Mouse (Mus musculus) CH12.LX (cell line): ENCODE results near the gene Gm20388. TPM values are rescaled to one million over a fixed set of nuclear protein-coding genes. Genes with fewer than 3 reads are reported as not detected.

Experiments used
- DNase-seq: peaks from one replicate; pipeline ENCODE4 v3.0.0-alpha.2; 2013; ENCODE audit errors: extremely low read depth
- H3K27ac ChIP-seq: 2 replicates; pipeline ENCODE4 v1.5.1; 2012; ENCODE audit warnings: low read depth, mild to moderate bottlenecking, control low read depth, moderate library complexity; ENCODE audit not compliant: insufficient read depth
- H3K27me3 ChIP-seq: replicated peaks from 2 replicates; pipeline ENCODE3; 2012; ENCODE audit warnings: inconsistent platforms
- H3K36me3 ChIP-seq, 2 experiments: replicated peaks in 1 of 2; 2 replicates each; pipeline versions ENCODE3 to v1.6.1; 2012; ENCODE audit warnings: inconsistent platforms in 1 of 2, low read length in 1 of 2, mild to moderate bottlenecking in 1 of 2, mixed read lengths in 1 of 2, moderate library complexity in 1 of 2; ENCODE audit not compliant: control insufficient read depth in 1 of 2, insufficient read depth in 1 of 2
- H3K4me1 ChIP-seq, 2 experiments: 2 replicates each; pipeline ENCODE4 v1.6.1; 2012; ENCODE audit warnings: inconsistent platforms in 1 of 2, moderate library complexity in 1 of 2; ENCODE audit not compliant: insufficient read depth in 2 of 2, control insufficient read depth in 1 of 2
- H3K4me2 ChIP-seq: 2 replicates; pipeline ENCODE4 v1.6.1; 2012; ENCODE audit warnings: low read depth, mild to moderate bottlenecking, control low read depth; ENCODE audit not compliant: poor library complexity, insufficient read depth, severe bottlenecking
- H3K4me3 ChIP-seq, 3 experiments: fragments of 150-350 bp in 1 of 3; sonication (generic) in 1 of 3; replicated peaks in 1 of 3; 2 replicates each; pipeline versions ENCODE3 to v1.5.1; 2011 to 2012; ENCODE audit warnings: low read depth in 2 of 3, low read length in 2 of 3, mild to moderate bottlenecking in 2 of 3, moderate library complexity in 2 of 3, control low read depth in 1 of 3, improper control_type of control experiment in 1 of 3, inconsistent platforms in 1 of 3, mixed read lengths in 1 of 3; ENCODE audit not compliant: poor library complexity in 1 of 3
- H3K79me2 ChIP-seq: replicated peaks from 2 replicates; pipeline ENCODE4 v1.6.1; 2012; ENCODE audit warnings: mild to moderate bottlenecking, moderate library complexity; ENCODE audit not compliant: control insufficient read depth, poor library complexity, insufficient read depth, severe bottlenecking; ENCODE audit errors: extremely low read depth
- H3K9ac ChIP-seq: 2 replicates; pipeline ENCODE4 v1.6.1; 2012; ENCODE audit warnings: low read depth, mild to moderate bottlenecking, control low read depth, moderate library complexity; ENCODE audit not compliant: insufficient read depth
- H3K9me3 ChIP-seq: replicated peaks from 2 replicates; pipeline ENCODE3; 2012; ENCODE audit warnings: low read length, inconsistent platforms, mixed read lengths
- ELF1 ChIP-seq: IDR thresholded peaks from 2 replicates; pipeline ENCODE4 v1.6.1; 2014; ENCODE audit warnings: low read depth, mild to moderate bottlenecking, inconsistent platforms, low read length, improper control_type of control experiment
- EP300 ChIP-seq: IDR thresholded peaks from 2 replicates; pipeline ENCODE4 v1.6.1; 2011; ENCODE audit warnings: low read length, improper control_type of control experiment
- ETS1 ChIP-seq: conservative IDR thresholded peaks from 2 replicates; pipeline ENCODE4 v1.6.1; 2012; ENCODE audit warnings: low read depth, mild to moderate bottlenecking, inconsistent platforms, low read length, improper control_type of control experiment, moderate library complexity
- GABPA ChIP-seq: IDR thresholded peaks from 2 replicates; pipeline ENCODE4 v1.6.1; 2012; ENCODE audit warnings: low read depth, low read length, improper control_type of control experiment, inconsistent platforms; ENCODE audit not compliant: insufficient replicate concordance
- HCFC1 ChIP-seq: IDR thresholded peaks from 2 replicates; pipeline ENCODE4 v1.6.1; 2012; ENCODE audit warnings: low read depth, mild to moderate bottlenecking, inconsistent platforms, low read length, improper control_type of control experiment
- IRF4 ChIP-seq: IDR thresholded peaks from 2 replicates; pipeline ENCODE4 v1.6.1; 2014; ENCODE audit warnings: low read depth, mild to moderate bottlenecking, inconsistent platforms, low read length, improper control_type of control experiment
- JUN ChIP-seq: IDR thresholded peaks from 2 replicates; pipeline ENCODE4 v1.6.1; 2011; ENCODE audit warnings: low read depth, mild to moderate bottlenecking, low read length, improper control_type of control experiment, moderate library complexity; ENCODE audit not compliant: insufficient read depth
- KAT2A ChIP-seq: IDR thresholded peaks from 2 replicates; pipeline ENCODE4 v1.6.1; 2012; ENCODE audit warnings: low read length, improper control_type of control experiment, inconsistent platforms; ENCODE audit not compliant: insufficient replicate concordance
- MAX ChIP-seq: IDR thresholded peaks from 2 replicates; pipeline ENCODE4 v1.6.1; 2011; ENCODE audit warnings: low read length, improper control_type of control experiment
- MAZ ChIP-seq: IDR thresholded peaks from 2 replicates; pipeline ENCODE4 v1.6.1; 2012; ENCODE audit warnings: low read depth, mild to moderate bottlenecking, inconsistent platforms, low read length, improper control_type of control experiment, moderate library complexity
- MXI1 ChIP-seq: IDR thresholded peaks from 2 replicates; pipeline ENCODE4 v1.6.1; 2011; ENCODE audit warnings: mild to moderate bottlenecking, low read depth, low read length, improper control_type of control experiment
- POLR2A ChIP-seq: IDR thresholded peaks from 2 replicates; pipeline ENCODE4 v1.6.1; 2011; ENCODE audit warnings: low read depth, mild to moderate bottlenecking, improper control_type of control experiment, low read length
- POLR2AphosphoS2 ChIP-seq: IDR thresholded peaks from 2 replicates; pipeline ENCODE4 v1.6.1; 2011; ENCODE audit warnings: low read depth, low read length, improper control_type of control experiment
- RCOR1 ChIP-seq: conservative IDR thresholded peaks from 2 replicates; pipeline ENCODE4 v1.6.1; 2012; ENCODE audit warnings: low read depth, mild to moderate bottlenecking, inconsistent platforms, low read length, improper control_type of control experiment
- SIN3A ChIP-seq: IDR thresholded peaks from 2 replicates; pipeline ENCODE4 v1.6.1; 2012; ENCODE audit warnings: low read length, improper control_type of control experiment, inconsistent platforms
- TCF12 ChIP-seq: IDR thresholded peaks from 2 replicates; pipeline ENCODE4 v1.6.1; 2014; ENCODE audit warnings: low read depth, mild to moderate bottlenecking, inconsistent platforms, low read length, improper control_type of control experiment
- dilution Hi-C: fragments of 300-500 bp; cut with MboI; formaldehyde crosslinking; loops from 2 replicates; pipeline ENCODE4 v1.14.3; 2020; ENCODE audit warnings: low sequenced_read_pairs; ENCODE audit not compliant: extremely low pct_unique_long_range_greater_than_20kb, extremely low pct_ligation_motif_present
- in situ Hi-C: fragments of 300-500 bp; cut with MboI; formaldehyde crosslinking; loops from 3 replicates; pipeline ENCODE4 v1.14.3; 2019; ENCODE audit warnings: low sequenced_read_pairs, low pct_ligation_motif_present, low pct_unique_long_range_greater_than_20kb, mixed read lengths
- polyA plus RNA-seq: library from polyadenylated mRNA; unstranded; fragments of >175 nt; gene quantifications from 2 replicates; pipeline ENCODE4 v1.2.1, GENCODE M21; 2012; ENCODE audit warnings: low read depth; ENCODE audit not compliant: insufficient read length
- total RNA-seq, 2 experiments: library from RNA; depleted of rRNA; stranded (reverse); fragments of 300-350 nt in 1 of 2; fragments of >200 nt in 1 of 2; gene quantifications; 2 replicates each; pipeline ENCODE4 v1.2.3; 2012 to 2014

The Gm20388 gene
- total and polyA plus RNA-seq, 3 experiments, result 14.8 to 26.3 (median 22.2) TPM

- Histone ChIP-seq H3K9me3 (no peaks in the 10 kb centered on the region), H3K79me2 (no peaks in the 10 kb centered on the region), H3K27me3 (peaks cover 59% of the 10 kb centered on the region), H3K4me2 (no peak overlapping the region), H3K36me3 (no peaks in the 10 kb centered on the region), H3K4me3 (no peak overlapping the region), H3K9ac (no peak overlapping the region), H3K27ac (no peak overlapping the region), H3K4me1 (no peaks in the 10 kb centered on the region; a peak in 1 of 4 replicates)
- no peak for DNase-seq
- in situ Hi-C loops, result loop anchor here (10.0 kb wide), 1 partner anchor 428 kb away; no protein-coding TSS in a partner anchor
- dilution Hi-C loops, result no loop called here
- TF ChIP-seq HCFC1, result no peak
- no peak for TF ChIP-seq ETS1
- no peak for TF ChIP-seq EP300
These were observed 275.8 kb downstream of the Gm20388 start for GRCm38 (mm10) chr8:120186454-120186853.

- in situ Hi-C loops, result loop anchor here (10.0 kb wide), 1 partner anchor 426 kb away; no protein-coding TSS in a partner anchor
- Histone ChIP-seq H3K9ac (no peak overlapping the region), H3K4me2 (no peak overlapping the region), H3K4me1 (no peaks in the 10 kb centered on the region; a peak in 1 of 4 replicates), H3K36me3 (no peaks in the 10 kb centered on the region), H3K79me2 (no peaks in the 10 kb centered on the region), H3K27ac (no peak overlapping the region), H3K27me3 (peaks cover 58% of the 10 kb centered on the region), H3K4me3 (no peak overlapping the region), H3K9me3 (peaks cover 7% of the 10 kb centered on the region)
- DNase-seq, result no peak
- no peak for TF ChIP-seq ETS1
- TF ChIP-seq IRF4, result no peak
- TF ChIP-seq SIN3A, result no peak
- TF ChIP-seq RCOR1, result no peak
- TF ChIP-seq EP300, result no peak
- TF ChIP-seq GABPA, result no peak
- TF ChIP-seq MAZ, result no peak
- TF ChIP-seq POLR2AphosphoS2, result no peak
- TF ChIP-seq MXI1, result no peak
- TF ChIP-seq MAX, result no peak
- no peak for TF ChIP-seq JUN
- no peak for TF ChIP-seq POLR2A
- no peak for TF ChIP-seq ELF1
- TF ChIP-seq TCF12, result no peak
- TF ChIP-seq KAT2A, result no peak
- dilution Hi-C loops, result no loop called here
These were observed 277.9 kb downstream of the Gm20388 start for GRCm38 (mm10) chr8:120188510-120188909.
